Mouse (Mus musculus): ENCODE measurements around the gene Prelp. TPM values are rescaled to one million over a fixed set of nuclear protein-coding genes. Genes with fewer than 3 reads are reported as not detected.

Prelp gene
- total and polyA plus RNA-seq, 2 experiments from 2014 or later: 6.1 to 8.0 TPM

DNA sequence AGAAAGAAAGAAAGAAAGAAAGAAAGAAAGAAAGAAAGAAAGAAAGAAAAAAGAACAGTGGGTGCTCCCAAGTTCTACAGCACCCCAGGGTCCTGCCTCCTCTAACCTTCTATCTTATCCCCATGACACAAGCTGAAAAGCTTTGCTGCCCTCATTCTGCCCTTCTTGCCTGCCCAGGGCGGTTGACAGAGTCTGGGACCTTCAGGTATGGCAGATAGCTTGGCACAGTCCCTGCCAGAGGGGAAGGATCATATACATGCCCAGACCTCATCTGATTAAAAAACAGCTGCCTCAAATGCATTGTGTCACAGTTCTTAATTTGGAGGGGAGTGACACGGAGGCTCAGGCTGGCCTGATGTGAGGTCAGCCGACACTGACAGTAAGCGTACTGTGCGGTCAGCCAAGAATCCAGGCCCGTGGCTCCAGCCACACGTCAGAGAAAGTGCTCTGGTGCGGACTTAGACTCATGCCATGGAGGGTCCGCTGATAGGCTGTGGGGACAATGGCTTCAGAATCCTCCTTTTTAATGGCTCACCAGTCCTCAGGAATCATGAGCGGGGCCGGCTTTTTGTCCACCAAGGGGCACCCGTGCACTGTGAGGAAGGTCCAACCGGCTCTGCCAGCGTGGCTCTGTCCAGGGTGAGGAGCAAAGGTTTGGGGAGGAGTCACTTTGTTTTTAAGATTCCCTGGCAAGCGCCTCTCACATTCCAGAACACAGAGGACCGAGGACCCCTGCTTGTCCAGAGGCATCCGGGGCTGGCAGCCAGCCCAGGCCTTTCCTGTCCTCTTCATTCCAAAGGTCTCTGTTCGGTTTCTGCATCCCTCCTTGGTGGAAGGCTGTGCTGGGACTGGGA, 40.3 kb upstream of the Prelp start:
- no peaks in the 10 kb centered on the region for H3K9me3 ChIP-seq (ENCODE audit: low read length)
- ATAC-seq: peak; percentile 93
- WGBS: 13% methylated on average over 18 of the region's 18 CpGs
- no peak overlapping the region for H3K27ac ChIP-seq
- no peaks in the 10 kb centered on the region for H3K4me1 ChIP-seq (ENCODE audit: insufficient read depth, low read length)
- H3K27me3 ChIP-seq (ENCODE audit: insufficient read depth, low read length): no peaks in the 10 kb centered on the region
- H3K4me3 ChIP-seq (ENCODE audit: low read length): no peak overlapping the region
- H3K4me2 ChIP-seq (ENCODE audit: low read depth, low read length): peak overlapping the region; percentile 28; the same call in 1 of the 2 replicates
- H3K36me3 ChIP-seq (ENCODE audit: insufficient read depth, low read length): no peaks in the 10 kb centered on the region
- H3K9ac ChIP-seq (replicated peaks; ENCODE audit: low read length): no peak overlapping the region
- DNase-seq (ENCODE audit: low spot score): peak; percentile 80
- peak; percentile 79 for TF ChIP-seq CTCF (IDR thresholded peaks at IDR 0.05; ENCODE audit: low read depth)

DNA sequence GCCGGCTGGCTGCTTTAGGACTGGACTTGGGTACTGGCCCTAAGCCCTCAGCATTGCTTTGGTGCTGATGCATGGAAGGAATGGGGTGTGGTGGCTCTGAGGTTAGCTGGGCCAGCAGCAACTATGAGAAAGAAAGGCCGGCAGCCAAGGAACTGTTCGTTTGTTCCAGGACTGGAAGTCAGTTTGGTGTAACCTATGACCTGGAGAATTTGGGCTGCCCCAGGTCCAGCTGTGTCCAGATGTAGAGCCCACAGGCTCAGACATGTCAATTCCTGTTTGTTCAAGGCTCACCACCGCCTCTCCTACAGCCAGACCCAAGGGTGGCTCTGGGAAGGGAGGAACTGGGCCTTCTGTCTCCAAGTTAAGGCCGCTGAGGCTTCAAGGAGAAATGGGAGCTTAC, 38.3 kb upstream of the Prelp start:
- WGBS: 84% methylated on average over 5 of the region's 5 CpGs
- no peaks in the 10 kb centered on the region for H3K36me3 ChIP-seq (ENCODE audit: insufficient read depth, low read length)
- no peak overlapping the region for H3K4me2 ChIP-seq (ENCODE audit: low read depth, low read length)
- H3K27ac ChIP-seq: no peak overlapping the region
- H3K4me3 ChIP-seq (ENCODE audit: low read length): no peak overlapping the region
- H3K27me3 ChIP-seq (ENCODE audit: insufficient read depth, low read length): no peaks in the 10 kb centered on the region
- TF ChIP-seq CTCF (IDR thresholded peaks at IDR 0.05; ENCODE audit: low read depth): no peak
- DNase-seq (ENCODE audit: low spot score) (no peak), ATAC-seq (no peak)
- no peaks in the 10 kb centered on the region for H3K4me1 ChIP-seq (ENCODE audit: insufficient read depth, low read length)
- no peak overlapping the region for H3K9ac ChIP-seq (replicated peaks; ENCODE audit: low read length)
- H3K9me3 ChIP-seq (ENCODE audit: low read length): no peaks in the 10 kb centered on the region

DNA sequence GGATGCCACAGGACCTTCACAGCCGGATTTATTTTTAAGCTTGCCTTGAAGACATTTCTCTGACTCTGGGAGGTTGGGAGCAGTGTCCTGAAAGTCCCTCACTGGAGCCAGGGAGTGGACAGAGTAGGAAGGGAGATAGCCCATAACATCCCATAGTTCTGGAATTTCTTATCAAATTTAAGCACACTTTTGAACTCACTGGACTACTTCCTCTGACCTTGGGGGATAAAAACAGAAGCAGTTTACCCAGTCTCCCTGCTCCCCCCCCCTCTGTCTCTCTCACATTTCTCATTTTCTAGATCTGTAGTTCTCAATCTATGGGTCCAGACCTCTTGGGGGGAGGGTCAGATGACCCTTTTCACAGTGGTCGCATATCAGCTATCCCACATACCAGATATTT, 32.8 kb upstream of the Prelp start:
- ATAC-seq (no peak), DNase-seq (ENCODE audit: low spot score) (no peak)
- H3K36me3 ChIP-seq (ENCODE audit: insufficient read depth, low read length): no peaks in the 10 kb centered on the region
- H3K9ac ChIP-seq (replicated peaks; ENCODE audit: low read length): no peak overlapping the region
- H3K27me3 ChIP-seq (ENCODE audit: insufficient read depth, low read length): no peaks in the 10 kb centered on the region
- 72% methylated on average over 2 of the region's 2 CpGs for WGBS
- H3K4me3 ChIP-seq (ENCODE audit: low read length): no peak overlapping the region
- no peak overlapping the region for H3K4me2 ChIP-seq (ENCODE audit: low read depth, low read length)
- H3K9me3 ChIP-seq (ENCODE audit: low read length): no peaks in the 10 kb centered on the region
- TF ChIP-seq CTCF (IDR thresholded peaks at IDR 0.05; ENCODE audit: low read depth): no peak
- H3K4me1 ChIP-seq (ENCODE audit: insufficient read depth, low read length): peaks cover 3% of the 10 kb centered on the region; the same call in 1 of the 2 replicates
- H3K27ac ChIP-seq: peak overlapping the region; percentile 68; the same call in 1 of the 2 replicates

DNA sequence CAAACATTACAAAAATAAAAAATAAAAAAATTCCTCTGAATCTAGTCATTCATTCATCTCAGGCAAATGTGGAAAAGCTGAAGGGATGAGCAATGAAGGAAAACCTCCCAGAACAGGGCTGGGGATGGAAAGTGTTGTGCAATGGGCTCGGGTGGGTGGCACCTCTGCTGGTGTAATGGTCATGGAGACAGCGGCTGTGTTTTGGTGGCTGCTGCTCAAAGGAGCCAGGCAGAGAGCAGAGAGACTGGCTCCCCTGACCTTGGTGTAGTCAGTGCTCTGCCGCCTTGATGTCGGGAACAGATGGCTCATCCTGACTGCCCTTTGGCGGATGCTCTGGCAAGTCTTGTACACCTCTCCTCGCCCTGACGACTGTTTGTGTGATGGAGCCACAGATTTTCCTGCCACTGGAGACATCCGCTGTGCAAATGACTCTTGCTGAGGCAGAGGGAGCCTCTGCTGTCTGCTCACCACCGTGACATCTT, 32.1 kb upstream of the Prelp start:
- peak; percentile 18; the same call in 1 of the 2 replicates for ATAC-seq
- H3K27ac ChIP-seq: peak overlapping the region; percentile 68
- H3K4me1 ChIP-seq (ENCODE audit: insufficient read depth, low read length): peaks cover 3% of the 10 kb centered on the region; the same call in 1 of the 2 replicates
- H3K27me3 ChIP-seq (ENCODE audit: insufficient read depth, low read length): no peaks in the 10 kb centered on the region
- H3K9ac ChIP-seq (replicated peaks; ENCODE audit: low read length): no peak overlapping the region
- no peaks in the 10 kb centered on the region for H3K9me3 ChIP-seq (ENCODE audit: low read length)
- 39% methylated on average over 9 of the region's 9 CpGs for WGBS
- no peak overlapping the region for H3K4me2 ChIP-seq (ENCODE audit: low read depth, low read length)
- H3K36me3 ChIP-seq (ENCODE audit: insufficient read depth, low read length): no peaks in the 10 kb centered on the region
- TF ChIP-seq CTCF (IDR thresholded peaks at IDR 0.05; ENCODE audit: low read depth): peak; percentile 21
- H3K4me3 ChIP-seq (ENCODE audit: low read length): no peak overlapping the region
- DNase-seq (ENCODE audit: low spot score): peak; percentile 52

DNA sequence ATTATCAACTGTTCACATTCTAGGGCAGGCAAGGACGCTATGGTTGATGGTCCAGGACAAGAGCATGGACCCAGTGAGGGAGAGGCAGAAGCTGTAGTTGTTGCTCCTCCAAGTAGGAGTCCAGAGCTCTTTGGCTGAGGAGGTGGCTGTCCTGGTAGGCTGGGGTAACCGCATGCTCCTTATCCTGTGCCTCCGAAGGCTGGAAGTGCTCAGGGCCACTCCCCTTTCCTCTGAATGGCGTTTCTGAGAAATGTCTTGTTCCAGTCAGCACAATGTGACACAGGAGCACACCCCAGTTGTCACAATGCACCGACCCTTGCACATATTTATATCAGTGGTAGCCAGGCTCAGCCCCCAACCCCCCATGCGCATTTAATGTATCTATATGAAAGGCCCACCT, 30.4 kb upstream of the Prelp start:
- H3K27me3 ChIP-seq (ENCODE audit: insufficient read depth, low read length): no peaks in the 10 kb centered on the region
- no peak overlapping the region for H3K9ac ChIP-seq (replicated peaks; ENCODE audit: low read length)
- no peak overlapping the region for H3K27ac ChIP-seq
- no peak for DNase-seq (ENCODE audit: low spot score)
- no peak for TF ChIP-seq CTCF (IDR thresholded peaks at IDR 0.05; ENCODE audit: low read depth)
- H3K9me3 ChIP-seq (ENCODE audit: low read length): no peaks in the 10 kb centered on the region
- H3K4me3 ChIP-seq (ENCODE audit: low read length): no peak overlapping the region
- no peak overlapping the region for H3K4me2 ChIP-seq (ENCODE audit: low read depth, low read length)
- H3K4me1 ChIP-seq (ENCODE audit: insufficient read depth, low read length): peaks cover 3% of the 10 kb centered on the region; the same call in 1 of the 2 replicates
- ATAC-seq: no peak
- 60% methylated on average over 6 of the region's 6 CpGs for WGBS
- H3K36me3 ChIP-seq (ENCODE audit: insufficient read depth, low read length): no peaks in the 10 kb centered on the region

DNA sequence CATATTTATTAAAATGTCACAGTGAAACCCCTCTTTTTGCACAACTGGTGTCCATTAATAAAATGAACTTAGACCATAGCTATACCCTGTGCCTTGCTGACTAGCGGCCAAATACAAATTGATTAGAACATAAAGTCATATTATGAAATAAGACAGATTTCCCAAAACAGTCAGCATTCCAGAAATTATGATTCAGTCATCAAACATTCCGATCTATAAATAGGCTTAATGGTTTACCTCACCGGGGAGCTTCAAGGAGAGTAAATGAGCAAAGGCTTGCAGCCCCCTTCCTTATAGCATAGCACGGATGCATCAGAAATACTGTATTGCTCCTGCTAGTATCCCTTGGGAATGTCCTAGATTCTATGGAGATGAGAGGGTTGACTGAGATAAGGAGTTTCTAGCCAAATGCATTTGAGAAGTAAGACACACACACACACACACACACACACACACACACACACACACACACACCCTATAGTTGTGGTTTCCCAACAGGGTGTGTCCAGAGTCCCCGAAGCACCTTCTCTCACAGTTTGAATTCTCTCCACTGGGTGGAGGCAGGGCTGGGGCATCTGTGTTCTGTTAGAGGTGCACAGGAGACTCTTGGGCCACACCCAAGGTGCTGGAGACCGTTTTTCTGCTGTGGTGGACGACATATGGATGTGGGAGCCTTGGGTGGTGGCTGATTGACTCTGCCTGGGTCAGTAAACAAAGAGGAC, 29.0 kb upstream of the Prelp start:
- peaks cover 3% of the 10 kb centered on the region; the same call in 1 of the 2 replicates for H3K4me1 ChIP-seq (ENCODE audit: insufficient read depth, low read length)
- H3K36me3 ChIP-seq (ENCODE audit: insufficient read depth, low read length): no peaks in the 10 kb centered on the region
- no peak for TF ChIP-seq CTCF (IDR thresholded peaks at IDR 0.05; ENCODE audit: low read depth)
- no peak overlapping the region for H3K4me2 ChIP-seq (ENCODE audit: low read depth, low read length)
- ATAC-seq: no peak
- H3K27ac ChIP-seq: no peak overlapping the region
- no peak for DNase-seq (ENCODE audit: low spot score)
- 69% methylated on average over 7 of the region's 7 CpGs for WGBS
- H3K9ac ChIP-seq (replicated peaks; ENCODE audit: low read length): no peak overlapping the region
- no peaks in the 10 kb centered on the region for H3K9me3 ChIP-seq (ENCODE audit: low read length)
- no peaks in the 10 kb centered on the region for H3K27me3 ChIP-seq (ENCODE audit: insufficient read depth, low read length)
- no peak overlapping the region for H3K4me3 ChIP-seq (ENCODE audit: low read length)
